Mouse (Mus musculus): Measurements from ENCODE around the gene Six5. TPM values are rescaled to one million over a fixed set of nuclear protein-coding genes. Genes with fewer than 3 reads are reported as not detected.

Gene Six5
- total RNA-seq, 2 experiments from 2014 or later = 5.3 to 7.8 TPM

GRCm38 (mm10) chr7:19075723-19076585, 18.4 kb upstream of the Six5 start, which contains the start of gene Dmwd:
Gene Dmwd, plus strand, starts transcription at chr7:19076227.
- DNase-seq = peak; percentile 87

GRCm38 (mm10) chr7:19076586-19076991, 17.8 kb upstream of the Six5 start:
- DNase-seq = peak; percentile 26

GRCm38 (mm10) chr7:19077761-19078160, 16.6 kb upstream of the Six5 start:
- no peak for DNase-seq

- no peak for DNase-seq
These were observed 15.7 kb upstream of the Six5 start for GRCm38 (mm10) chr7:19078732-19079131.

GRCm38 (mm10) chr7:19080451-19080950, 13.9 kb upstream of the Six5 start:
- DNase-seq = no peak

GRCm38 (mm10) chr7:19082171-19082570, 12.2 kb upstream of the Six5 start:
- DNase-seq = no peak

GRCm38 (mm10) chr7:19083096-19083495, 11.3 kb upstream of the Six5 start:
- peak; percentile 76 for DNase-seq

- peak; percentile 62 for DNase-seq
These were observed 10.7 kb upstream of the Six5 start, which contains the start of gene Dmpk for GRCm38 (mm10) chr7:19083701-19084100. Gene Dmpk, plus strand, starts transcription at chr7:19083849.

GRCm38 (mm10) chr7:19084277-19084771, 10.1 kb upstream of the Six5 start:
- DNase-seq = peak; percentile 69

GRCm38 (mm10) chr7:19084921-19085473, 9.4 kb upstream of the Six5 start:
- DNase-seq = no peak

GRCm38 (mm10) chr7:19085495-19085894, 8.9 kb upstream of the Six5 start:
- no peak for DNase-seq

- DNase-seq = no peak
These were observed 8.4 kb upstream of the Six5 start for GRCm38 (mm10) chr7:19086042-19086441.

GRCm38 (mm10) chr7:19086760-19087159, 7.6 kb upstream of the Six5 start:
- no peak for DNase-seq

- DNase-seq = peak; percentile 79
These were observed 5.6 kb upstream of the Six5 start for GRCm38 (mm10) chr7:19088813-19089212.

- DNase-seq = no peak
These were observed 2.5 kb upstream of the Six5 start for GRCm38 (mm10) chr7:19091913-19092312.

- peak; percentile 56 for DNase-seq
These were observed 1.8 kb upstream of the Six5 start for GRCm38 (mm10) chr7:19092381-19093173.

GRCm38 (mm10) chr7:19093174-19093521, 1.2 kb upstream of the Six5 start:
- DNase-seq = peak; percentile 89

GRCm38 (mm10) chr7:19093537-19094385, 633 bp upstream of the Six5 start:
- peak; percentile 95 for DNase-seq

GRCm38 (mm10) chr7:19094826-19095750, 694 bp downstream of the Six5 start:
- peak; percentile 72 for DNase-seq

- DNase-seq = peak; percentile 70
These were observed 1.3 kb downstream of the Six5 start for GRCm38 (mm10) chr7:19095751-19096110.

All from gastrocnemius, postnatal 10 days (tissue).